Mouse (Mus musculus) lung, postnatal 25 days (tissue): ENCODE measurements around the gene Tnpo1.

Experiments
- DNase-seq: peaks from one replicate; pipeline ENCODE4 v3.0.0; 2022; ENCODE audit warnings: low spot score

Gene Tnpo1

GRCm38 (mm10) chr13:98924897-98925485 lies 1.2 kb downstream of the Tnpo1 start:
- DNase-seq = no peak

- no peak for DNase-seq
Observed at GRCm38 (mm10) chr13:98922806-98923205, 3.4 kb downstream of the Tnpo1 start.

- DNase-seq = no peak
Observed at GRCm38 (mm10) chr13:98921276-98921675, 4.9 kb downstream of the Tnpo1 start.

- DNase-seq = no peak
Observed at GRCm38 (mm10) chr13:98920300-98920699, 5.9 kb downstream of the Tnpo1 start.

- no peak for DNase-seq
Observed at GRCm38 (mm10) chr13:98919695-98920094, 6.5 kb downstream of the Tnpo1 start.

- DNase-seq = no peak
Observed at GRCm38 (mm10) chr13:98917851-98918250, 8.3 kb downstream of the Tnpo1 start.

- DNase-seq = no peak
Observed at GRCm38 (mm10) chr13:98915591-98915990, 10.6 kb downstream of the Tnpo1 start.

- DNase-seq = no peak
Observed at GRCm38 (mm10) chr13:98914844-98915212, 11.4 kb downstream of the Tnpo1 start.

- no peak for DNase-seq
Observed at GRCm38 (mm10) chr13:98914010-98914843, 12.0 kb downstream of the Tnpo1 start.

GRCm38 (mm10) chr13:98913196-98913595 lies 13.0 kb downstream of the Tnpo1 start:
- no peak for DNase-seq

- no peak for DNase-seq
Observed at GRCm38 (mm10) chr13:98912602-98913001, 13.6 kb downstream of the Tnpo1 start.

- no peak for DNase-seq
Observed at GRCm38 (mm10) chr13:98910801-98911200, 15.4 kb downstream of the Tnpo1 start.

- DNase-seq = no peak
Observed at GRCm38 (mm10) chr13:98904608-98905007, 21.6 kb downstream of the Tnpo1 start.

GRCm38 (mm10) chr13:98902366-98903025 lies 23.7 kb downstream of the Tnpo1 start:
- DNase-seq = no peak

- DNase-seq = no peak
Observed at GRCm38 (mm10) chr13:98899550-98899949, 26.6 kb downstream of the Tnpo1 start.

GRCm38 (mm10) chr13:98897577-98897976 lies 28.6 kb downstream of the Tnpo1 start:
- no peak for DNase-seq

- no peak for DNase-seq
Observed at GRCm38 (mm10) chr13:98896434-98897126, 29.6 kb downstream of the Tnpo1 start.

GRCm38 (mm10) chr13:98896013-98896412 lies 30.2 kb downstream of the Tnpo1 start:
- DNase-seq = no peak

GRCm38 (mm10) chr13:98894900-98895299 lies 31.3 kb downstream of the Tnpo1 start:
- DNase-seq = no peak

GRCm38 (mm10) chr13:98891443-98891842 lies 34.7 kb downstream of the Tnpo1 start:
- DNase-seq = no peak

- peak; percentile 83 for DNase-seq
Observed at GRCm38 (mm10) chr13:98890871-98891219, 35.3 kb downstream of the Tnpo1 start.

- peak; percentile 34 for DNase-seq
Observed at GRCm38 (mm10) chr13:98890137-98890870, 35.9 kb downstream of the Tnpo1 start.
